Mouse (Mus musculus) small intestine, adult 2 months (tissue): ENCODE measurements at regions not wholly inside any gene's neighbourhood (a gene's known extent, or its start where the extent isn't known, plus 50 kb on each side); places are given as distances from the start of the nearest gene placed in this dataset.

Experiments used
- CTCF ChIP-seq: fragments of 200-500 bp; IDR thresholded peaks from 2 replicates; pipeline ENCODE4 v1.5.1; 2012; ENCODE audit warnings: low read depth, mild to moderate bottlenecking, control low read depth, inconsistent platforms, low read length, moderate library complexity, mixed read lengths; ENCODE audit not compliant: insufficient replicate concordance, insufficient read length; ENCODE audit errors: extremely low read depth
- POLR2A ChIP-seq: fragments of 200-500 bp; IDR thresholded peaks from 2 replicates; pipeline ENCODE4 v1.6.1; 2012; ENCODE audit warnings: low read depth, mild to moderate bottlenecking, control low read depth, inconsistent platforms, low read length, moderate library complexity

- TF ChIP-seq CTCF, result no peak
- TF ChIP-seq POLR2A, result no peak
Observed at GRCm38 (mm10) chr6:143386597-143387450, 219.8 kb downstream of the Etnk1 start.
